8 mouse cellular contexts compared by ENCODE assay signal in the genomic region with DNA sequence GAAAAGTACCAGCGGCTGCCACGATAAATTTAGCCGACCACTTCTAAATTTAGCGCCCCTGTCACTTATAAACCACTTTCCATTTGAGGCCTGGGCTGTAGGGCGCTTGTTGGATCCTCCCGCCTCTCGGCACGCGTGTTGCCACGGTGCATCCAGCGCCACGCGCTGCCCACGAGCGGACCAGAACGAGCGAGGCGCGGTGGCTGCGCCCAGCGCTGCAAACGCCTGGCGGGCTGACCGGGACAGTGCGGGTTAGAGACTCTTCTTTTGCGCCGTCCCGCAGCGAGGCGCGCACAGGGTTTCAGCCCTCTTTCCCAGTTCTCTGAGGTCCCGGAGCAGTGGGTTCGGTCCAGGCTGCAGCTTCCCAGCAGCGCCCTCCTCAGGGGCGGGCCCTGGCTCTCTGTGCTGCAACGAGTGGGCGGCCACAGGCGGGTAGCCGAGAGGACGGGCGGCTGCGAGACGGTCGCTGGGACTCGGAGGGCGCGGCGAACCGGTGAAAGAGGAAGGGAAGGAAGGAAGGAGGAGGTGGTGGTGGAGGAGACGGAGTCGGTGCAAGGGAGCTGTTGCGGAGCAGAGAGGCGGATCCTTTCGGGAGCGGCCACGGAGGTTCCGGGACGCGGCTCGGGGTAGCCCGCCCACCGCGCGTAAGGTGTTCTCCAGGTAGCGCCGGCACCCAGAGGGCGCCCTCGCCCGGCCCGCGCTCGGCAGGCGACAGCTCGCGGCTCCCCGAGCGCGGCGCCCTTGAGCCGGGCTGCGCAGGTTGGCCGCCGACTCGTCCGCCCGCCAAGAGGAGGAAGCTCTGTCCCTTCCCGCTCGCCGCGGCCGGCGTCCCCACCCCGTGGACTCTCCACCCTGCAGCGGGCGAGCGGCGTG. TPM values are rescaled to one million over a fixed set of nuclear protein-coding genes. Genes with fewer than 3 reads are reported as not detected.
DNase-seq lines count a peak whose midpoint lies in the region; ATAC-seq and TF ChIP-seq lines count a peak whose summit lies in the region.

No protein-coding gene starts in this region.

- 0 out of 2 replicates have a peak, but pooled peaks cover 9% of the 10 kb centered on the region for H3K27me3 ChIP-seq in hindbrain, postnatal 0 days (ENCODE audit: insufficient read depth, low read length)

- intact Hi-C loops in left cerebral cortex, adult 2 months (cut with DNase I) = loop anchor here (1.0 to 5.0 kb wide), 3 partner anchors 73 to 189 kb away; no protein-coding TSS in a partner anchor

- peak overlapping the region; percentile 91 for H3K4me2 ChIP-seq in hindbrain, postnatal 0 days (ENCODE audit: low read depth, low read length)

- ATAC-seq in hindbrain, postnatal 0 days = peak; percentile 81

- no peaks in the 10 kb centered on the region for H3K9me3 ChIP-seq in hindbrain, postnatal 0 days (ENCODE audit: low read length)

- H3K36me3 ChIP-seq in hindbrain, postnatal 0 days (ENCODE audit: insufficient read depth, low read length) = no peaks in the 10 kb centered on the region

- H3K4me1 ChIP-seq in hindbrain, postnatal 0 days (ENCODE audit: insufficient read depth, low read length) = no peaks in the 10 kb centered on the region; the same call in 1 of the 2 replicates

- H3K27ac ChIP-seq in hindbrain, postnatal 0 days = peak overlapping the region; percentile 66
- H3K27ac ChIP-seq in left cerebral cortex, adult 2 months = peak overlapping the region; percentile 93

- WGBS in hindbrain, postnatal 0 days = under 1% methylated on average over 84 of the region's 97 CpGs

- DNase-seq in MN1 (ENCODE audit: low spot score) = peak; percentile 92
- peak; percentile 92 to 93 for DNase-seq in cerebellum, postnatal 25 days
- peak; percentile 76 to 81 for DNase-seq in gastrocnemius, adult 8-10 months (ENCODE audit: low spot score in 2 of 2)
- peak; percentile 78 for DNase-seq in hindbrain, postnatal 0 days (ENCODE audit: low spot score)
- peak; percentile 77 to 84 for DNase-seq in left cerebral cortex, adult 2 months (ENCODE audit: extremely low spot score in 1 of 2, low spot score in 2 of 2)
- DNase-seq in lung, postnatal 4 days = peak; percentile 87 to 93
- peak; percentile 72 for DNase-seq in retina, embryonic 14.5 days (ENCODE audit: low spot score)
- DNase-seq in thymus, postnatal 36 days = peak; percentile 87 to 88

- TF ChIP-seq CTCF in hindbrain, postnatal 0 days (IDR thresholded peaks at IDR 0.05; ENCODE audit: low read depth) = peak; percentile 21; the same call in 1 of the 2 replicates
- TF ChIP-seq CTCF in left cerebral cortex, adult 2 months (IDR thresholded peaks at IDR 0.05) = peak; percentile 46

- peak overlapping the region; percentile 85 for H3K4me3 ChIP-seq in hindbrain, postnatal 0 days (ENCODE audit: low read length)
- peak overlapping the region; percentile 92 for H3K4me3 ChIP-seq in left cerebral cortex, adult 2 months

- H3K9ac ChIP-seq in hindbrain, postnatal 0 days (replicated peaks; ENCODE audit: low read length) = peak overlapping the region; percentile 64

RNA-seq across cellular contexts. Expression of a gene that starts 0.5 kb away (rescaled TPM):
- total RNA-seq in gastrocnemius, adult 8-10 months (2022) = 1 to 10 TPM; 6.0 to 8.3 (median 6.6) TPM
- total RNA-seq in hindbrain, postnatal 0 days (2014; rRNA removed) = 4.6 and 5.5 TPM in 2 replicates
- 0.91 and 1.4 TPM in 2 replicates for polyA plus RNA-seq in hindbrain, postnatal 0 days (2015; fragmentation: Nextera tagmentation; extraction: Ambion mirVana)
- total RNA-seq in left cerebral cortex, adult 2 months (2021) = 10 to 100 TPM; 48.4 to 52.7 TPM

RNA-seq across cellular contexts. Expression of a gene that starts 26.3 kb away (rescaled TPM):
- total RNA-seq in gastrocnemius, adult 8-10 months (2022) = 10 to 100 TPM; 20.6 to 25.0 (median 24.3) TPM
- 30.6 and 40.6 TPM in 2 replicates for total RNA-seq in hindbrain, postnatal 0 days (2014; rRNA removed)
- 39.7 and 44.6 TPM in 2 replicates for polyA plus RNA-seq in hindbrain, postnatal 0 days (2015; fragmentation: Nextera tagmentation; extraction: Ambion mirVana)
- total RNA-seq in left cerebral cortex, adult 2 months (2021) = 10 to 100 TPM; 21.9 to 25.6 TPM

Comparison
In these comparisons a context has a peak if more than half of its experiments do, and no peak if none do; other contexts are left out.
1. Peak in every context shown above with its lines: DNase-seq, ATAC-seq, H3K4me3 ChIP-seq and H3K27ac ChIP-seq.